Mouse (Mus musculus) liver, adult 2 months (tissue): Measurements from ENCODE around the gene Hadha. TPM values are rescaled to one million over a fixed set of nuclear protein-coding genes. Genes with fewer than 3 reads are reported as not detected.
A peak's percentile ranks its signal among the peaks of the same experiment; 100 is the strongest.

Source experiments
- DNase-seq: peaks from one replicate; pipeline ENCODE4 v3.0.0-alpha.2; 2011; ENCODE audit warnings: low read depth, low spot score; ENCODE audit errors: extremely low read depth
- H3K27ac ChIP-seq: fragments of 200-500 bp; replicated peaks from 2 replicates; pipeline ENCODE4 v1.5.1; 2012; ENCODE audit warnings: low read depth, mild to moderate bottlenecking, control low read depth, inconsistent platforms, low read length; ENCODE audit not compliant: insufficient read depth
- H3K27me3 ChIP-seq: fragments of 200-500 bp; 2 replicates; pipeline ENCODE4 v1.6.1; 2012; ENCODE audit warnings: mild to moderate bottlenecking, moderate library complexity, low read length, inconsistent platforms; ENCODE audit not compliant: control insufficient read depth, insufficient read depth
- H3K36me3 ChIP-seq: fragments of 200-500 bp; 2 replicates; pipeline ENCODE4 v1.6.1; 2012; ENCODE audit warnings: low read length, inconsistent platforms; ENCODE audit not compliant: control insufficient read depth, insufficient read depth
- H3K4me1 ChIP-seq: fragments of 200-500 bp; 2 replicates; pipeline ENCODE4 v1.6.1; 2011; ENCODE audit warnings: low read length; ENCODE audit not compliant: control insufficient read depth, insufficient read depth
- H3K4me3 ChIP-seq: fragments of 200-500 bp; 2 replicates; pipeline ENCODE4 v1.5.1; 2011; ENCODE audit warnings: low read depth, mild to moderate bottlenecking, control low read depth, low read length, moderate library complexity; ENCODE audit not compliant: insufficient read depth
- H3K79me2 ChIP-seq: fragments of 200-500 bp; 2 replicates; pipeline ENCODE4 v1.6.1; 2012; ENCODE audit warnings: inconsistent platforms, mild to moderate bottlenecking, low read length, moderate library complexity; ENCODE audit not compliant: control insufficient read depth, insufficient read depth
- H3K9ac ChIP-seq: fragments of 200-500 bp; 2 replicates; pipeline ENCODE4 v1.6.1; 2012; ENCODE audit warnings: low read depth, mild to moderate bottlenecking, control low read depth, inconsistent platforms, low read length
- CTCF ChIP-seq: fragments of 200-500 bp; IDR thresholded peaks from 2 replicates; pipeline ENCODE4 v1.5.1; 2011; ENCODE audit warnings: low read depth, low read length, control low read depth
- POLR2A ChIP-seq: fragments of 200-500 bp; IDR thresholded peaks from 2 replicates; pipeline ENCODE4 v1.6.1; 2011; ENCODE audit warnings: low read length, control low read depth; ENCODE audit not compliant: insufficient read depth; ENCODE audit errors: extremely low read depth
- WGBS: fragments of 180-500 bp; shearing (Covaris S2); methylation state at CpG from one replicate; pipeline ENCODE4 v1.1.7; 2018; 5-methylcytosine and 5-hydroxymethylcytosine counted together
- polyA plus RNA-seq: library from polyadenylated mRNA; depleted of rRNA; stranded (reverse); fragments of >200 nt; gene quantifications from 2 replicates; pipeline ENCODE4 v1.2.3, GENCODE M21; 2012
- total RNA-seq: library from RNA; depleted of rRNA; stranded (reverse); fragments of >200 nt; gene quantifications from 2 replicates; pipeline ENCODE4 v1.2.3, GENCODE M21; 2014

Gene Hadha
- total and polyA plus RNA-seq, 2 experiments: 124 to 239 TPM

GRCm38 (mm10) chr5:30172115-30172514 lies 17.2 kb upstream of the Hadha start:
- peak; percentile 72 for DNase-seq
- Histone ChIP-seq H3K9ac (no peak overlapping the region), H3K27ac (0 out of 2 replicates have a peak overlapping the region, but pooled peaks have one; percentile 7), H3K4me1 (peaks cover 20% of the 10 kb centered on the region), H3K36me3 (peaks cover 72% of the 10 kb centered on the region), H3K4me3 (no peak overlapping the region), H3K27me3 (no peaks in the 10 kb centered on the region), H3K79me2 (peaks cover 5% of the 10 kb centered on the region; the same call in 1 of the 2 replicates)
- TF ChIP-seq CTCF: no peak
- TF ChIP-seq POLR2A: no peak

- Histone ChIP-seq H3K79me2 (peaks cover 5% of the 10 kb centered on the region; the same call in 1 of the 2 replicates), H3K9ac (no peak overlapping the region), H3K36me3 (peaks cover 69% of the 10 kb centered on the region), H3K4me3 (no peak overlapping the region), H3K27me3 (no peaks in the 10 kb centered on the region), H3K27ac (peak overlapping the region; percentile 54), H3K4me1 (peaks cover 26% of the 10 kb centered on the region)
- WGBS: 46% methylated on average over 5 of the region's 5 CpGs
- no peak for TF ChIP-seq POLR2A
- TF ChIP-seq CTCF: no peak
- peak; percentile 95 for DNase-seq
Observed at GRCm38 (mm10) chr5:30170303-30170940, 15.5 kb upstream of the Hadha start.

- peak; percentile 58 for DNase-seq
- Histone ChIP-seq H3K27me3 (no peaks in the 10 kb centered on the region), H3K79me2 (peaks cover 14% of the 10 kb centered on the region; the same call in 1 of the 2 replicates), H3K4me3 (no peak overlapping the region), H3K36me3 (peaks cover 52% of the 10 kb centered on the region), H3K9ac (no peak overlapping the region), H3K4me1 (peaks cover 39% of the 10 kb centered on the region), H3K27ac (peak overlapping the region; percentile 49; the same call in 1 of the 2 replicates)
- WGBS: 59% methylated on average over 5 of the region's 5 CpGs
- no peak for TF ChIP-seq CTCF
Observed at GRCm38 (mm10) chr5:30165234-30165946, 10.4 kb upstream of the Hadha start.

DNA sequence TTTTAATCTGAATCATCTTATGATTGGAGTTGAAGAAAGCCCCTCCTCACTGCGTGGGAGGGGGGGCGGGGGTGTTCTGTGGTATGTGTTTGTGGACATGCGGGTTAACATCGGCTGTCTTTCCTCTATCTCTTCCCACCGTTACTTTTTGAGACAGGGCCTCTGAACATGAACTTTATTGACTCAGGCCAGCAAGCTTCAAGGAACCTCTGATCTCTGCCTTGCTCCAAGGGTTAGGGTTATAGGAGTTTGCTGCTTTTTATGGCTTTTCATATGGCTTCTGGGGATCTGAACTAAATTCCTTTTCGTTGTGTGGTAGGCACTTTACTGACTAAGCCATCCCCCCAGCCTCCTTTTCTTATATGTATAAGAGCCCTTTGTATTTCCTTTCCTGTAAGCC lies 7.4 kb upstream of the Hadha start:
- H3K36me3 ChIP-seq: peaks cover 39% of the 10 kb centered on the region
- no peak for TF ChIP-seq CTCF
- TF ChIP-seq POLR2A: no peak
- H3K79me2 ChIP-seq: peaks cover 28% of the 10 kb centered on the region; the same call in 1 of the 2 replicates
- no peak overlapping the region for H3K4me3 ChIP-seq
- WGBS: 71% methylated on average over 6 of the region's 6 CpGs
- peaks cover 31% of the 10 kb centered on the region for H3K4me1 ChIP-seq
- no peaks in the 10 kb centered on the region for H3K27me3 ChIP-seq
- H3K9ac ChIP-seq: no peak overlapping the region
- no peak overlapping the region for H3K27ac ChIP-seq
- no peak for DNase-seq

DNA sequence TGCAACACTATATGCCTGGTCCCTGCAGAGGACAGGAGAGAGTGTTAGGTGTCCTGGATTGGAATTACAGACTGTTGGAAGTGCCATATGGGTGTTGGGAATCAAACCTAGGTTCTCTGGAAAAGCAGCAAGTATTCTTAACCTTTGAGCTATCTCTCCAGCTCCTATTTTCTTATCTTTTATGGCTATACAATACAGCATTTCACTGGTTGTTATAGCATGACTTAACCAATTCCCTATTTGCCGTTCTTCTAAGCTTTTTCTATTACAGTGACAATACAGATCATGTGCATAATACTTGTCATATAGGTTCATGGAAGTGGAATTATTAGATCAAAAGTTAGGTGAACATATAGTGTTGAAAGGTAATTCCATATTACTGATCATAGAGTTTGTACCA lies 6.9 kb upstream of the Hadha start:
- 94% methylated on average over 1 of the region's 1 CpGs for WGBS
- no peak overlapping the region for H3K27ac ChIP-seq
- no peak overlapping the region for H3K4me3 ChIP-seq
- H3K27me3 ChIP-seq: no peaks in the 10 kb centered on the region
- DNase-seq: no peak
- peaks cover 37% of the 10 kb centered on the region for H3K36me3 ChIP-seq
- H3K9ac ChIP-seq: no peak overlapping the region
- peaks cover 28% of the 10 kb centered on the region; the same call in 1 of the 2 replicates for H3K79me2 ChIP-seq
- TF ChIP-seq POLR2A (no peak), CTCF (no peak)
- H3K4me1 ChIP-seq: peaks cover 28% of the 10 kb centered on the region

GRCm38 (mm10) chr5:30159601-30160000 lies 4.6 kb upstream of the Hadha start:
- H3K9ac ChIP-seq: no peak overlapping the region
- 62% methylated on average over 6 of the region's 6 CpGs for WGBS

More at GRCm38 (mm10) chr5:30159601-30160000, 4.6 kb upstream of the Hadha start:
- Histone ChIP-seq H3K27ac (no peak overlapping the region), H3K27me3 (no peaks in the 10 kb centered on the region), H3K4me3 (no peak overlapping the region), H3K4me1 (peaks cover 17% of the 10 kb centered on the region), H3K79me2 (peaks cover 29% of the 10 kb centered on the region; the same call in 1 of the 2 replicates), H3K36me3 (peaks cover 20% of the 10 kb centered on the region)
- no peak for DNase-seq
- TF ChIP-seq POLR2A: no peak
- no peak for TF ChIP-seq CTCF
